Mouse (Mus musculus) CH12.LX (cell line): ENCODE measurements around the gene Mmp9.

Experiments used
- CTCF ChIP-seq, 2 experiments: IDR thresholded peaks in 1 of 2; conservative IDR thresholded peaks in 1 of 2; 2 replicates each; pipeline ENCODE4 v1.5.1; 2011 to 2012; ENCODE audit warnings: low read depth in 2 of 2, low read length in 2 of 2, improper control_type of control experiment in 1 of 2, inconsistent platforms in 1 of 2, mild to moderate bottlenecking in 1 of 2, moderate library complexity in 1 of 2
- E2F4 ChIP-seq: IDR thresholded peaks from 2 replicates; pipeline ENCODE4 v1.6.1; 2011; ENCODE audit warnings: low read depth, low read length, improper control_type of control experiment; ENCODE audit not compliant: insufficient replicate concordance
- MAX ChIP-seq: IDR thresholded peaks from 2 replicates; pipeline ENCODE4 v1.6.1; 2011; ENCODE audit warnings: low read length, improper control_type of control experiment
- MEF2A ChIP-seq: IDR thresholded peaks from 2 replicates; pipeline ENCODE4 v1.6.1; 2014; ENCODE audit warnings: low read depth, mild to moderate bottlenecking, inconsistent platforms, low read length, improper control_type of control experiment, borderline replicate concordance
- MXI1 ChIP-seq: IDR thresholded peaks from 2 replicates; pipeline ENCODE4 v1.6.1; 2011; ENCODE audit warnings: mild to moderate bottlenecking, low read depth, low read length, improper control_type of control experiment
- POLR2A ChIP-seq: IDR thresholded peaks from 2 replicates; pipeline ENCODE4 v1.6.1; 2011; ENCODE audit warnings: low read depth, mild to moderate bottlenecking, improper control_type of control experiment, low read length
- POLR2AphosphoS2 ChIP-seq: IDR thresholded peaks from 2 replicates; pipeline ENCODE4 v1.6.1; 2011; ENCODE audit warnings: low read depth, low read length, improper control_type of control experiment
- RAD21 ChIP-seq: IDR thresholded peaks from 2 replicates; pipeline ENCODE4 v1.6.1; 2011; ENCODE audit warnings: low read depth, mild to moderate bottlenecking, low read length, improper control_type of control experiment, moderate library complexity
- ZKSCAN1 ChIP-seq: IDR thresholded peaks from 2 replicates; pipeline ENCODE4 v1.6.1; 2012; ENCODE audit warnings: low read depth, inconsistent platforms, low read length, improper control_type of control experiment, borderline replicate concordance
- ZNF384 ChIP-seq: IDR thresholded peaks from 2 replicates; pipeline ENCODE4 v1.6.1; 2012; ENCODE audit warnings: low read depth, low read length, improper control_type of control experiment, inconsistent platforms

GRCm38 (mm10) chr2:164952448-164952847, 11.9 kb downstream of the Mmp9 start:
- peak in 1 of 2 experiments; percentile 53; a peak in 2 of 4 replicates for TF ChIP-seq CTCF (conservative IDR thresholded peaks at IDR 0.05 in 1 of 2, IDR thresholded peaks at IDR 0.05 in 1 of 2; ENCODE audit: low read depth in 2 of 2, low read length in 2 of 2)
- TF ChIP-seq ZKSCAN1, result no peak
- TF ChIP-seq POLR2A, result no peak
- no peak for TF ChIP-seq MXI1
- TF ChIP-seq ZNF384, result no peak
- TF ChIP-seq E2F4, result no peak
- peak; percentile 4; the same call in 1 of the 2 replicates for TF ChIP-seq RAD21
- TF ChIP-seq MEF2A, result no peak
- TF ChIP-seq POLR2AphosphoS2, result no peak
- TF ChIP-seq MAX, result no peak
